Mouse (Mus musculus) G1E (cell line): Measurements from ENCODE around the gene Dhrs13. TPM values are rescaled to one million over a fixed set of nuclear protein-coding genes. Genes with fewer than 3 reads are reported as not detected.

Experiments
- ATAC-seq: 2 replicates; pipeline ENCODE4 v1.8.0; 2016; ENCODE audit warnings: mild to moderate bottlenecking; ENCODE audit not compliant: insufficient number of reproducible peaks, poor library complexity, low FRiP score, severe bottlenecking; ENCODE audit errors: extremely low read depth
- DNase-seq: peaks from one replicate; pipeline ENCODE4 v3.0.0; 2012; ENCODE audit warnings: low spot score
- H3K27me3 ChIP-seq: 2 replicates; pipeline ENCODE4 v1.6.1; 2012; ENCODE audit warnings: mild to moderate bottlenecking, low read length, inconsistent platforms; ENCODE audit not compliant: insufficient read depth
- H3K36me3 ChIP-seq: replicated peaks from 2 replicates; pipeline ENCODE3; 2012; ENCODE audit warnings: mild to moderate bottlenecking, inconsistent platforms
- H3K4me1 ChIP-seq: 2 replicates; pipeline ENCODE4 v1.6.1; 2012; ENCODE audit warnings: low read depth, low read length, inconsistent platforms, mixed read lengths; ENCODE audit not compliant: insufficient read depth
- H3K4me3 ChIP-seq: 2 replicates; pipeline ENCODE4 v1.5.1; 2012; ENCODE audit warnings: low read depth, mild to moderate bottlenecking, inconsistent platforms, low read length, moderate library complexity, mixed read lengths
- H3K9me3 ChIP-seq: replicated peaks from 2 replicates; pipeline ENCODE4 v1.6.1; 2012; ENCODE audit warnings: inconsistent platforms
- CTCF ChIP-seq: IDR thresholded peaks from 2 replicates; pipeline ENCODE4 v1.5.1; 2012; ENCODE audit warnings: low read depth, low read length, inconsistent platforms, mixed read lengths
- GATA1 ChIP-seq: IDR thresholded peaks from 2 replicates; pipeline ENCODE4 v1.6.1; 2012; ENCODE audit warnings: borderline replicate concordance, low read length, inconsistent platforms, mixed read lengths
- GATA2 ChIP-seq: IDR thresholded peaks from 2 replicates; pipeline ENCODE4 v1.6.1; 2012; ENCODE audit warnings: low read depth, low read length, inconsistent platforms, borderline replicate concordance
- POLR2AphosphoS5 ChIP-seq: IDR thresholded peaks from 2 replicates; pipeline ENCODE4 v1.6.1; 2012; ENCODE audit warnings: low read depth, low read length, inconsistent platforms; ENCODE audit not compliant: insufficient replicate concordance
- TAL1 ChIP-seq: conservative IDR thresholded peaks from 2 replicates; pipeline ENCODE4 v1.6.1; 2012; ENCODE audit warnings: low read depth, low read length, inconsistent platforms, mixed read lengths
- polyA plus RNA-seq: library from polyadenylated mRNA; stranded (reverse); fragments of >175 nt; gene quantifications from 2 replicates; pipeline ENCODE4 v1.2.3, GENCODE M21; 2012
- total RNA-seq, 2 experiments: library from RNA; stranded (forward) in 1 of 2; stranded (reverse) in 1 of 2; fragments of 200-1000 nt in 1 of 2; fragments of >200 nt in 1 of 2; fragmentation: Nextera tagmentation in 1 of 2; gene quantifications; 2 replicates each; pipeline ENCODE4 v1.2.3; 2014 to 2017

Gene Dhrs13
- total and polyA plus RNA-seq, 3 experiments, result 7.2 to 9.2 (median 7.9) TPM

- no peak for ATAC-seq
- TF ChIP-seq POLR2AphosphoS5 (no peak), CTCF (no peak), TAL1 (no peak), GATA2 (no peak), GATA1 (no peak)
- H3K4me1 ChIP-seq, result peaks cover 15% of the 10 kb centered on the region
- H3K4me3 ChIP-seq, result no peak overlapping the region
- no peak for DNase-seq
- no peaks in the 10 kb centered on the region for H3K36me3 ChIP-seq
- H3K27me3 ChIP-seq, result no peaks in the 10 kb centered on the region
- no peaks in the 10 kb centered on the region for H3K9me3 ChIP-seq
These were observed 54.9 kb downstream of the Dhrs13 start for GRCm38 (mm10) chr11:78086925-78087479.

Other genes starting within 250 kb of the Dhrs13 start
- not detected in 2 replicates for gene Gm10277, start 244.5 kb upstream of the Dhrs13 start, total RNA-seq (2014; fragmentation: Nextera tagmentation)
- 0.23 and 0.33 TPM in 2 replicates for gene Gm10277, start 244.5 kb upstream of the Dhrs13 start, total RNA-seq (2017)
- gene Gm10277, start 244.5 kb upstream of the Dhrs13 start, polyA plus RNA-seq, result not detected in 2 replicates
- gene Pipox, start 138.2 kb upstream of the Dhrs13 start, total RNA-seq (2014; fragmentation: Nextera tagmentation), result not detected in 2 replicates
- gene Pipox, start 138.2 kb upstream of the Dhrs13 start, total RNA-seq (2017), result 0.17 TPM in 1 of 2 replicates, not detected in the other
- gene Pipox, start 138.2 kb upstream of the Dhrs13 start, polyA plus RNA-seq, result not detected in 2 replicates
- gene Sez6, start 101.5 kb upstream of the Dhrs13 start, total RNA-seq (2014; fragmentation: Nextera tagmentation), result not detected in 2 replicates
- gene Sez6, start 101.5 kb upstream of the Dhrs13 start, total RNA-seq (2017), result 0.11 TPM in 1 of 2 replicates, not detected in the other
- gene Sez6, start 101.5 kb upstream of the Dhrs13 start, polyA plus RNA-seq, result 0.03 and 0.10 TPM in 2 replicates
- 157 and 172 TPM in 2 replicates for gene Phf12, start 49.5 kb upstream of the Dhrs13 start, total RNA-seq (2014; fragmentation: Nextera tagmentation)
- 23.0 and 24.7 TPM in 2 replicates for gene Phf12, start 49.5 kb upstream of the Dhrs13 start, total RNA-seq (2017)
- 212 and 215 TPM in 2 replicates for gene Phf12, start 49.5 kb upstream of the Dhrs13 start, polyA plus RNA-seq
- 18.0 and 19.4 TPM in 2 replicates for gene Flot2, start 5.7 kb downstream of the Dhrs13 start, total RNA-seq (2014; fragmentation: Nextera tagmentation)
- 20.6 and 21.3 TPM in 2 replicates for gene Flot2, start 5.7 kb downstream of the Dhrs13 start, total RNA-seq (2017)
- gene Flot2, start 5.7 kb downstream of the Dhrs13 start, polyA plus RNA-seq, result 13.8 and 15.6 TPM in 2 replicates
- gene Eral1, start 48.1 kb downstream of the Dhrs13 start, total RNA-seq (2014; fragmentation: Nextera tagmentation), result 60.3 and 65.4 TPM in 2 replicates
- gene Eral1, start 48.1 kb downstream of the Dhrs13 start, total RNA-seq (2017), result 35.0 and 35.7 TPM in 2 replicates
- gene Eral1, start 48.1 kb downstream of the Dhrs13 start, polyA plus RNA-seq, result 5.0 and 8.7 TPM in 2 replicates
- gene Fam222b, start 62.4 kb downstream of the Dhrs13 start, total RNA-seq (2014; fragmentation: Nextera tagmentation), result 14.1 and 18.1 TPM in 2 replicates
- 1.5 and 1.9 TPM in 2 replicates for gene Fam222b, start 62.4 kb downstream of the Dhrs13 start, total RNA-seq (2017)
- 28.9 and 30.3 TPM in 2 replicates for gene Fam222b, start 62.4 kb downstream of the Dhrs13 start, polyA plus RNA-seq
- 26.2 and 42.8 TPM in 2 replicates for gene Traf4, start 133.3 kb downstream of the Dhrs13 start, total RNA-seq (2014; fragmentation: Nextera tagmentation)
- 7.0 and 9.2 TPM in 2 replicates for gene Traf4, start 133.3 kb downstream of the Dhrs13 start, total RNA-seq (2017)
- gene Traf4, start 133.3 kb downstream of the Dhrs13 start, polyA plus RNA-seq, result 53.0 and 74.4 TPM in 2 replicates
- gene Nek8, start 144.4 kb downstream of the Dhrs13 start, total RNA-seq (2014; fragmentation: Nextera tagmentation), result 7.8 and 14.8 TPM in 2 replicates
- gene Nek8, start 144.4 kb downstream of the Dhrs13 start, total RNA-seq (2017), result 7.8 and 9.9 TPM in 2 replicates
- 7.3 and 8.5 TPM in 2 replicates for gene Nek8, start 144.4 kb downstream of the Dhrs13 start, polyA plus RNA-seq
- 14.7 and 15.5 TPM in 2 replicates for gene Tlcd1, start 144.4 kb downstream of the Dhrs13 start, total RNA-seq (2014; fragmentation: Nextera tagmentation)
- 6.7 TPM in 2 replicates for gene Tlcd1, start 144.4 kb downstream of the Dhrs13 start, total RNA-seq (2017)
- gene Tlcd1, start 144.4 kb downstream of the Dhrs13 start, polyA plus RNA-seq, result 47.8 and 59.3 TPM in 2 replicates
- 1,467 and 1,695 TPM in 2 replicates for gene Rpl23a, start 151.3 kb downstream of the Dhrs13 start, total RNA-seq (2014; fragmentation: Nextera tagmentation)
- 2,502 and 2,557 TPM in 2 replicates for gene Rpl23a, start 151.3 kb downstream of the Dhrs13 start, total RNA-seq (2017)
- 844 and 2,130 TPM in 2 replicates for gene Rpl23a, start 151.3 kb downstream of the Dhrs13 start, polyA plus RNA-seq
- gene Rab34, start 156.2 kb downstream of the Dhrs13 start, total RNA-seq (2014; fragmentation: Nextera tagmentation), result 0.60 TPM in 1 of 2 replicates, not detected in the other
- gene Rab34, start 156.2 kb downstream of the Dhrs13 start, total RNA-seq (2017), result not detected in 2 replicates
- gene Rab34, start 156.2 kb downstream of the Dhrs13 start, polyA plus RNA-seq, result 0.52 and 0.95 TPM in 2 replicates
- not detected in 2 replicates for gene Proca1, start 161.1 kb downstream of the Dhrs13 start, total RNA-seq (2014; fragmentation: Nextera tagmentation)
- gene Proca1, start 161.1 kb downstream of the Dhrs13 start, total RNA-seq (2017), result 0.22 TPM in 1 of 2 replicates, not detected in the other
- not detected in 2 replicates for gene Proca1, start 161.1 kb downstream of the Dhrs13 start, polyA plus RNA-seq
- 19.5 and 22.7 TPM in 2 replicates for gene Sdf2, start 213.5 kb downstream of the Dhrs13 start, total RNA-seq (2014; fragmentation: Nextera tagmentation)
- 31.5 and 41.4 TPM in 2 replicates for gene Sdf2, start 213.5 kb downstream of the Dhrs13 start, total RNA-seq (2017)
- gene Sdf2, start 213.5 kb downstream of the Dhrs13 start, polyA plus RNA-seq, result 2.3 and 7.8 TPM in 2 replicates
- gene Supt6, start 213.7 kb downstream of the Dhrs13 start, total RNA-seq (2014; fragmentation: Nextera tagmentation), result 118 and 127 TPM in 2 replicates
- gene Supt6, start 213.7 kb downstream of the Dhrs13 start, total RNA-seq (2017), result 34.5 and 44.9 TPM in 2 replicates
- gene Supt6, start 213.7 kb downstream of the Dhrs13 start, polyA plus RNA-seq, result 129 and 137 TPM in 2 replicates
- 95.8 and 113 TPM in 2 replicates for gene 2610507B11Rik, start 229.5 kb downstream of the Dhrs13 start, total RNA-seq (2014; fragmentation: Nextera tagmentation)
- gene 2610507B11Rik, start 229.5 kb downstream of the Dhrs13 start, total RNA-seq (2017), result 53.9 and 55.8 TPM in 2 replicates
- gene 2610507B11Rik, start 229.5 kb downstream of the Dhrs13 start, polyA plus RNA-seq, result 63.8 and 70.6 TPM in 2 replicates